Mouse (Mus musculus) limb, embryonic 13.5 days (tissue): Measurements from ENCODE around the gene Maml2. TPM values are rescaled to one million over a fixed set of nuclear protein-coding genes. Genes with fewer than 3 reads are reported as not detected.

Source experiments
- ATAC-seq: fragments of 200-750 bp; cut with Nextera tagmentation; 2 replicates; pipeline ENCODE4 v1.8.0; 2017; ENCODE audit warnings: low read depth, moderate number of reproducible peaks, moderate TSS enrichment; ENCODE audit not compliant: low FRiP score
- H3K27ac ChIP-seq: fragments of 300-500 bp; sonication (generic); 2 replicates; pipeline ENCODE4 v1.5.1; 2015; ENCODE audit warnings: inconsistent platforms, mild to moderate bottlenecking, moderate library complexity
- H3K27me3 ChIP-seq: fragments of 300-500 bp; sonication (generic); 2 replicates; pipeline ENCODE4 v1.6.1; 2015; ENCODE audit warnings: mild to moderate bottlenecking, inconsistent platforms
- H3K36me3 ChIP-seq: fragments of 300-500 bp; sonication (generic); 2 replicates; pipeline ENCODE4 v1.6.1; 2015; ENCODE audit warnings: inconsistent platforms, mild to moderate bottlenecking, moderate library complexity
- H3K4me1 ChIP-seq: fragments of 300-500 bp; sonication (generic); 2 replicates; pipeline ENCODE4 v1.6.1; 2015; ENCODE audit warnings: inconsistent platforms
- H3K4me2 ChIP-seq: fragments of 300-500 bp; sonication (generic); replicated peaks from 2 replicates; pipeline ENCODE4 v1.6.1; 2015; ENCODE audit warnings: inconsistent platforms, mild to moderate bottlenecking, moderate library complexity
- H3K4me3 ChIP-seq: fragments of 300-500 bp; sonication (generic); 2 replicates; pipeline ENCODE4 v1.5.1; 2015; ENCODE audit warnings: moderate library complexity, mild to moderate bottlenecking, inconsistent platforms
- H3K9ac ChIP-seq: fragments of 300-500 bp; sonication (generic); 2 replicates; pipeline ENCODE4 v1.6.1; 2015; ENCODE audit warnings: mild to moderate bottlenecking, inconsistent platforms
- H3K9me3 ChIP-seq: fragments of 300-500 bp; sonication (generic); 2 replicates; pipeline ENCODE4 v1.6.1; 2016; ENCODE audit warnings: inconsistent platforms
- WGBS: fragments of 180-500 bp; shearing (Covaris S2); methylation state at CpG from one replicate; pipeline ENCODE4 v1.1.7; 2015; 5-methylcytosine and 5-hydroxymethylcytosine counted together
- polyA plus RNA-seq: library from polyadenylated mRNA; unstranded; fragments of >200 nt; fragmentation: Nextera tagmentation; extraction: Ambion mirVana; gene quantifications from 2 replicates; pipeline ENCODE4 v1.2.1, GENCODE M21; 2015

Maml2 gene
- polyA plus RNA-seq, 1 experiment from 2014 or later: 15.9 TPM

GRCm38 (mm10) chr9:13460012-13460411 is 162.3 kb downstream of the Maml2 start:
- Histone ChIP-seq H3K27me3 (no peaks in the 10 kb centered on the region), H3K9me3 (no peaks in the 10 kb centered on the region), H3K4me1 (peaks cover 28% of the 10 kb centered on the region), H3K4me2 (no peak overlapping the region), H3K27ac (no peak overlapping the region), H3K4me3 (no peak overlapping the region), H3K36me3 (no peaks in the 10 kb centered on the region), H3K9ac (no peak overlapping the region)
- 28% methylated on average over 3 of the region's 3 CpGs for WGBS
- peak; percentile 54; the same call in 1 of the 2 replicates for ATAC-seq

- no peak for ATAC-seq
- Histone ChIP-seq H3K36me3 (no peaks in the 10 kb centered on the region), H3K27ac (no peak overlapping the region), H3K9ac (no peak overlapping the region), H3K4me2 (no peak overlapping the region), H3K9me3 (no peaks in the 10 kb centered on the region), H3K4me3 (no peak overlapping the region), H3K4me1 (peaks cover 27% of the 10 kb centered on the region), H3K27me3 (no peaks in the 10 kb centered on the region)
- WGBS: 93% methylated on average over 1 of the region's 1 CpGs
Observed at GRCm38 (mm10) chr9:13460926-13461325, 163.2 kb downstream of the Maml2 start.

GRCm38 (mm10) chr9:13465358-13466020 is 167.7 kb downstream of the Maml2 start:
- no peak overlapping the region for H3K4me2 ChIP-seq
- H3K9ac ChIP-seq: no peak overlapping the region
- H3K36me3 ChIP-seq: no peaks in the 10 kb centered on the region
- WGBS: 61% methylated on average over 4 of the region's 4 CpGs
- H3K4me3 ChIP-seq: no peak overlapping the region
- no peaks in the 10 kb centered on the region for H3K27me3 ChIP-seq
- H3K27ac ChIP-seq: no peak overlapping the region
- ATAC-seq: no peak
- no peaks in the 10 kb centered on the region for H3K9me3 ChIP-seq
- H3K4me1 ChIP-seq: peaks cover 30% of the 10 kb centered on the region

GRCm38 (mm10) chr9:13466351-13466750 is 168.6 kb downstream of the Maml2 start:
- WGBS: 73% methylated on average over 4 of the region's 4 CpGs

GRCm38 (mm10) chr9:13466816-13467215 is 169.1 kb downstream of the Maml2 start:
- H3K27ac ChIP-seq: no peak overlapping the region
- H3K36me3 ChIP-seq: no peaks in the 10 kb centered on the region
- no peak overlapping the region for H3K4me3 ChIP-seq
- no peak overlapping the region for H3K9ac ChIP-seq
- no peaks in the 10 kb centered on the region for H3K9me3 ChIP-seq
- no peak for ATAC-seq
- H3K4me1 ChIP-seq: peaks cover 26% of the 10 kb centered on the region
- no peaks in the 10 kb centered on the region for H3K27me3 ChIP-seq
- H3K4me2 ChIP-seq: no peak overlapping the region
- WGBS: 86% methylated on average over 10 of the region's 10 CpGs

More at GRCm38 (mm10) chr9:13466351-13466750, 168.6 kb downstream of the Maml2 start:
- H3K9me3 ChIP-seq: no peaks in the 10 kb centered on the region
- H3K4me1 ChIP-seq: peaks cover 26% of the 10 kb centered on the region
- no peak overlapping the region for H3K4me2 ChIP-seq
- ATAC-seq: no peak
- H3K9ac ChIP-seq: no peak overlapping the region
- H3K4me3 ChIP-seq: no peak overlapping the region
- H3K27me3 ChIP-seq: no peaks in the 10 kb centered on the region
- H3K36me3 ChIP-seq: no peaks in the 10 kb centered on the region
- no peak overlapping the region for H3K27ac ChIP-seq

- 78% methylated on average over 7 of the region's 7 CpGs for WGBS
- no peak overlapping the region for H3K4me2 ChIP-seq
- no peaks in the 10 kb centered on the region for H3K36me3 ChIP-seq
- ATAC-seq: no peak
- H3K4me3 ChIP-seq: no peak overlapping the region
- peaks cover 26% of the 10 kb centered on the region for H3K4me1 ChIP-seq
- no peaks in the 10 kb centered on the region for H3K9me3 ChIP-seq
- no peak overlapping the region for H3K27ac ChIP-seq
- no peaks in the 10 kb centered on the region for H3K27me3 ChIP-seq
- H3K9ac ChIP-seq: no peak overlapping the region
Observed at GRCm38 (mm10) chr9:13467745-13468144, 170.0 kb downstream of the Maml2 start.

- H3K4me3 ChIP-seq: no peak overlapping the region
- H3K27me3 ChIP-seq: no peaks in the 10 kb centered on the region
- H3K9me3 ChIP-seq: no peaks in the 10 kb centered on the region
- no peak overlapping the region for H3K9ac ChIP-seq
- H3K36me3 ChIP-seq: no peaks in the 10 kb centered on the region
- peaks cover 26% of the 10 kb centered on the region for H3K4me1 ChIP-seq
- no peak; the same call in 1 of the 2 replicates for ATAC-seq
- no peak overlapping the region for H3K4me2 ChIP-seq
- WGBS: 78% methylated on average over 6 of the region's 6 CpGs
- peak overlapping the region; percentile 39; the same call in 1 of the 2 replicates for H3K27ac ChIP-seq
Observed at GRCm38 (mm10) chr9:13468778-13469177, 171.0 kb downstream of the Maml2 start.

GRCm38 (mm10) chr9:13470013-13470412 is 172.3 kb downstream of the Maml2 start:
- H3K9me3 ChIP-seq: no peaks in the 10 kb centered on the region
- no peak for ATAC-seq
- H3K36me3 ChIP-seq: no peaks in the 10 kb centered on the region
- no peaks in the 10 kb centered on the region for H3K27me3 ChIP-seq
- no peak overlapping the region for H3K4me3 ChIP-seq
- H3K4me1 ChIP-seq: peaks cover 26% of the 10 kb centered on the region
- WGBS: 49% methylated on average over 7 of the region's 7 CpGs
- H3K9ac ChIP-seq: no peak overlapping the region
- H3K4me2 ChIP-seq: no peak overlapping the region
- no peak overlapping the region for H3K27ac ChIP-seq

GRCm38 (mm10) chr9:13474951-13475350 is 177.2 kb downstream of the Maml2 start:
- WGBS: 86% methylated on average over 5 of the region's 5 CpGs
- H3K9me3 ChIP-seq: no peaks in the 10 kb centered on the region
- no peak overlapping the region for H3K9ac ChIP-seq
- ATAC-seq: no peak
- H3K27ac ChIP-seq: no peak overlapping the region
- no peaks in the 10 kb centered on the region for H3K36me3 ChIP-seq
- no peak overlapping the region for H3K4me3 ChIP-seq
- peaks cover 9% of the 10 kb centered on the region for H3K4me1 ChIP-seq
- no peak overlapping the region for H3K4me2 ChIP-seq
- no peaks in the 10 kb centered on the region for H3K27me3 ChIP-seq

- Histone ChIP-seq H3K27me3 (no peaks in the 10 kb centered on the region), H3K4me1 (peaks cover 29% of the 10 kb centered on the region), H3K9ac (no peak overlapping the region), H3K36me3 (no peaks in the 10 kb centered on the region), H3K9me3 (no peaks in the 10 kb centered on the region), H3K27ac (0 out of 2 replicates have a peak overlapping the region, but pooled peaks have one; percentile 10), H3K4me3 (no peak overlapping the region), H3K4me2 (no peak overlapping the region)
- WGBS: 19% methylated on average over 4 of the region's 4 CpGs
- no peak for ATAC-seq
Observed at GRCm38 (mm10) chr9:13479275-13479674, 181.5 kb downstream of the Maml2 start.

GRCm38 (mm10) chr9:13483199-13484068 is 185.7 kb downstream of the Maml2 start:
- no peak overlapping the region for H3K4me3 ChIP-seq
- no peaks in the 10 kb centered on the region for H3K27me3 ChIP-seq
- H3K36me3 ChIP-seq: no peaks in the 10 kb centered on the region
- peaks cover 41% of the 10 kb centered on the region for H3K4me1 ChIP-seq
- no peak overlapping the region for H3K4me2 ChIP-seq
- H3K9ac ChIP-seq: no peak overlapping the region; the same call in 1 of the 2 replicates
- H3K9me3 ChIP-seq: no peaks in the 10 kb centered on the region
- 44% methylated on average over 5 of the region's 5 CpGs for WGBS
- no peak for ATAC-seq
- no peak overlapping the region; the same call in 1 of the 2 replicates for H3K27ac ChIP-seq
